Mouse (Mus musculus) midbrain, embryonic 11.5 days (tissue): ENCODE measurements at regions not wholly inside any gene's neighbourhood (a gene's known extent, or its start where the extent isn't known, plus 50 kb on each side); places are given as distances from the start of the nearest gene placed in this dataset.

Experiments used
- ATAC-seq: fragments of 200-750 bp; cut with Nextera tagmentation; 2 replicates; pipeline ENCODE4 v1.8.0; 2017; ENCODE audit warnings: moderate TSS enrichment, moderate library complexity; ENCODE audit not compliant: low FRiP score
- DNase-seq: peaks from one replicate; pipeline ENCODE4 v3.0.0; 2015; ENCODE audit warnings: low spot score; ENCODE audit errors: missing footprints
- H3K27ac ChIP-seq: fragments of 300-500 bp; sonication (generic); 2 replicates; pipeline ENCODE4 v1.5.1; 2014; ENCODE audit warnings: low read depth, low read length
- H3K27me3 ChIP-seq: fragments of 300-500 bp; sonication (generic); 2 replicates; pipeline ENCODE4 v1.6.1; 2014; ENCODE audit warnings: mild to moderate bottlenecking, low read length, moderate library complexity, mixed read lengths; ENCODE audit not compliant: control insufficient read depth, insufficient read depth
- H3K36me3 ChIP-seq: fragments of 300-500 bp; sonication (generic); 2 replicates; pipeline ENCODE4 v1.6.1; 2014; ENCODE audit warnings: mild to moderate bottlenecking, low read length, moderate library complexity, mixed read lengths; ENCODE audit not compliant: control insufficient read depth, insufficient read depth
- H3K4me1 ChIP-seq: fragments of 300-500 bp; sonication (generic); 2 replicates; pipeline ENCODE4 v1.6.1; 2014; ENCODE audit warnings: low read length; ENCODE audit not compliant: control insufficient read depth, insufficient read depth
- H3K4me2 ChIP-seq: fragments of 300-500 bp; sonication (generic); 2 replicates; pipeline ENCODE4 v1.6.1; 2014; ENCODE audit warnings: mild to moderate bottlenecking, moderate library complexity
- H3K4me3 ChIP-seq: fragments of 300-500 bp; sonication (generic); 2 replicates; pipeline ENCODE4 v1.5.1; 2014; ENCODE audit warnings: low read depth, low read length
- H3K9ac ChIP-seq: fragments of 300-500 bp; sonication (generic); 2 replicates; pipeline ENCODE4 v1.6.1; 2014; ENCODE audit warnings: low read length
- H3K9me3 ChIP-seq: fragments of 300-500 bp; sonication (generic); 2 replicates; pipeline ENCODE4 v1.6.1; 2016; ENCODE audit warnings: low read length; ENCODE audit not compliant: control insufficient read depth
- WGBS: fragments of 180-500 bp; shearing (Covaris S2); extraction: QIAGEN DNeasy Blood & Tissue Kit; methylation state at CpG from one replicate; pipeline ENCODE4 v1.1.7; 2014; 5-methylcytosine and 5-hydroxymethylcytosine counted together

DNA sequence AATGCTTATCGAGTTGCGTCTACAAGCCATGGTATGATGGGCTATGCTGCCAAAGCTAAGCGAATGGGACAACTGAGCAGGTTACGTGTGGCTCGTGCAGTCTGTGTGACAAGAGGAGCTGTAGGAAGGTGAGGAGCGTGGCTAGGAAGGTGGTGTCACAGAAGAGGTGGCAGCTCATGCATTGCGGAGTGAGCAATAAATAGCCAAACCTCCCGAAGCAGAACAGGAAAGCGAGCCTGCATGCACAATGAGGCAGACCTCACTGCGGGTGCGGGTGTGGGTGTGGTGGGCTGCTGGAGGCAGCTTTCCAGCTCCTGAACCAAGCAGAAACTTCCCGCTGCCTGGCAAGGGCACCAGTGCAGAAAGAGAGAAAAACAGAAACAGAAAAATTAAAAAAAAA is 181.5 kb downstream of the CK137956 start:
- DNase-seq (no peak), ATAC-seq (no peak)
- Histone ChIP-seq H3K27ac (no peak overlapping the region), H3K9me3 (no peaks in the 10 kb centered on the region), H3K4me1 (no peaks in the 10 kb centered on the region), H3K9ac (no peak overlapping the region), H3K36me3 (no peaks in the 10 kb centered on the region), H3K4me3 (no peak overlapping the region), H3K27me3 (no peaks in the 10 kb centered on the region), H3K4me2 (no peak overlapping the region)
- 82% methylated on average over 12 of the region's 12 CpGs for WGBS

- DNase-seq (no peak), ATAC-seq (no peak)
- Histone ChIP-seq H3K9ac (no peak overlapping the region), H3K27me3 (no peaks in the 10 kb centered on the region), H3K27ac (no peak overlapping the region), H3K36me3 (no peaks in the 10 kb centered on the region), H3K4me3 (no peak overlapping the region), H3K4me2 (no peak overlapping the region), H3K9me3 (no peaks in the 10 kb centered on the region), H3K4me1 (peaks cover 11% of the 10 kb centered on the region)
- 96% methylated on average over 3 of the region's 3 CpGs for WGBS
These were observed 185.0 kb downstream of the CK137956 start for GRCm38 (mm10) chr4:127785786-127786185.

GRCm38 (mm10) chr4:127771966-127772500 is 198.7 kb downstream of the CK137956 start:
- Histone ChIP-seq H3K4me1 (no peaks in the 10 kb centered on the region), H3K27me3 (no peaks in the 10 kb centered on the region), H3K4me3 (no peak overlapping the region), H3K36me3 (no peaks in the 10 kb centered on the region), H3K27ac (no peak overlapping the region), H3K9me3 (no peaks in the 10 kb centered on the region), H3K4me2 (no peak overlapping the region), H3K9ac (no peak overlapping the region)
- peak; percentile 75 for DNase-seq
- WGBS, result 39% methylated on average over 5 of the region's 5 CpGs
- no peak for ATAC-seq

- Histone ChIP-seq H3K4me1 (no peaks in the 10 kb centered on the region), H3K9ac (no peak overlapping the region), H3K27me3 (no peaks in the 10 kb centered on the region), H3K27ac (no peak overlapping the region), H3K4me3 (no peak overlapping the region), H3K4me2 (no peak overlapping the region), H3K36me3 (no peaks in the 10 kb centered on the region), H3K9me3 (no peaks in the 10 kb centered on the region)
- DNase-seq (no peak), ATAC-seq (no peak)
- WGBS, result 89% methylated on average over 5 of the region's 5 CpGs
These were observed 207.0 kb downstream of the CK137956 start for GRCm38 (mm10) chr4:127763736-127764135.

DNA sequence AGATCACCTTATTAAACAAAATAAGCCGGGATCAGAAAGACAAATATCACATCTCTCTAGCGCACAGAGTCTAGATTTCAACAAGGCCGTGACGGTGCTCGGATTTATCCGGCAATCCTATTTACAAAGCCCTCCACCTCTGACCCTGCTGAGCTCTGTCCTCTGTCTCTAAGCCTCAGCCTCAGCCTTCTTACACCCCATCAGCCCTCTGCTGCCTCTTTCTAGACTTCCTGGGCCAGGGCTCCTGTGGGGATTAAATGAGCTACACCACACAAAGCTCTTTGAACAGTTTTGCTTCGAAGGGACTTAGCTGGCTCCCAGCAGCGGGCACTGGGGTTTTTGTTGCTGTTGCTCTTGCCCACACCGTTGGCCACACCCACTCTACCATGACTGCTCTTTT is 211.8 kb downstream of the CK137956 start:
- Histone ChIP-seq H3K9ac (no peak overlapping the region), H3K9me3 (no peaks in the 10 kb centered on the region), H3K4me3 (no peak overlapping the region), H3K27me3 (no peaks in the 10 kb centered on the region), H3K4me1 (no peaks in the 10 kb centered on the region), H3K27ac (no peak overlapping the region), H3K4me2 (no peak overlapping the region), H3K36me3 (no peaks in the 10 kb centered on the region)
- ATAC-seq, result peak; percentile 54; the same call in 1 of the 2 replicates
- WGBS, result 24% methylated on average over 9 of the region's 9 CpGs
- DNase-seq, result peak; percentile 82

DNA sequence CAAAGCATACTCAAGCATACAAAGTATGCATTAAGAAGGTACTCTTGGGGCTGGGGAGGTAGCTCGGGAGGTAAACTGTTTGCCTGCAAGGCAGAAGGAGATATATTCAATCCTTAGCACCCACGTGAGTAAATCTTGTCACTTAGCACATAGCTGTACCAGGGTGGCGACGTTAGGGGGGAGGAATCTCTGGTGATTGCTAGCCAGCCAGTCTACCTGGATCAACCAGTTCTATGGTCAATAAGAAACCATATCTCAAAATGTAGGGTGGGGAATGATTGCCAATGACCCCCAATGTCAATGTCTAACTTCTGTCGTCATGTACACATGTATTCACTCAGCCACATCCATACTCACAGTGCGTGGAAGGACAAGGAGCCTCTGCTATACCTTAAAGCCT is 214.5 kb downstream of the CK137956 start:
- Histone ChIP-seq H3K4me2 (no peak overlapping the region), H3K27ac (no peak overlapping the region), H3K4me3 (no peak overlapping the region), H3K4me1 (no peaks in the 10 kb centered on the region), H3K9me3 (no peaks in the 10 kb centered on the region), H3K27me3 (no peaks in the 10 kb centered on the region), H3K9ac (no peak overlapping the region), H3K36me3 (no peaks in the 10 kb centered on the region)
- no peak for ATAC-seq
- DNase-seq, result no peak
- WGBS, result 92% methylated on average over 6 of the region's 6 CpGs

DNA sequence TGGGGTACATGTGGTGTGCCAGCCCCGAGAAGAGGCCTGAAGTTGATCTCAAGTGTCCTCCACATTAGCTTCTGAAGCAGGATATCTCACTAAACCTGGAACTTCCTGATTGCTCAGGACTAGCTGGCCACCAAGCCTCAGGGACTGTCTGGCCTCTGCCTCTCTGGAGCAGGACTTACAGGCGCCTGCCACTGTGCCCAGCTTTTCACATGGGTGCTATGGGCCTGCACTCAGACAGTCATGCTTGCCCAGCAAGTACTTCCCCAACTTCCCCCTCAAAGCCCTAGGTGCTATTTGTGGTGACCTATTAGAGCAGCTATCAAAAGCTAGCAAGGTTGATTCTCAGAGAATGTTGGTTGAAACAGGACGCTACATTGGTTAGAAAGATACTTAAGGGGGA is 220.0 kb downstream of the CK137956 start:
- H3K36me3 ChIP-seq, result no peaks in the 10 kb centered on the region
- H3K27ac ChIP-seq, result no peak overlapping the region
- H3K4me2 ChIP-seq, result no peak overlapping the region
- DNase-seq (no peak), ATAC-seq (no peak)
- 93% methylated on average over 3 of the region's 3 CpGs for WGBS
- H3K9ac ChIP-seq, result no peak overlapping the region
- H3K27me3 ChIP-seq, result no peaks in the 10 kb centered on the region
- H3K4me3 ChIP-seq, result no peak overlapping the region
- no peaks in the 10 kb centered on the region for H3K4me1 ChIP-seq
- no peaks in the 10 kb centered on the region for H3K9me3 ChIP-seq

- DNase-seq, result no peak
- Histone ChIP-seq H3K27me3 (no peaks in the 10 kb centered on the region), H3K4me3 (no peak overlapping the region), H3K36me3 (no peaks in the 10 kb centered on the region), H3K27ac (no peak overlapping the region), H3K9me3 (no peaks in the 10 kb centered on the region), H3K4me2 (no peak overlapping the region), H3K9ac (no peak overlapping the region), H3K4me1 (no peaks in the 10 kb centered on the region)
- ATAC-seq, result no peak
- 85% methylated on average over 5 of the region's 5 CpGs for WGBS
These were observed 222.9 kb downstream of the CK137956 start for GRCm38 (mm10) chr4:127747876-127748275.

DNA sequence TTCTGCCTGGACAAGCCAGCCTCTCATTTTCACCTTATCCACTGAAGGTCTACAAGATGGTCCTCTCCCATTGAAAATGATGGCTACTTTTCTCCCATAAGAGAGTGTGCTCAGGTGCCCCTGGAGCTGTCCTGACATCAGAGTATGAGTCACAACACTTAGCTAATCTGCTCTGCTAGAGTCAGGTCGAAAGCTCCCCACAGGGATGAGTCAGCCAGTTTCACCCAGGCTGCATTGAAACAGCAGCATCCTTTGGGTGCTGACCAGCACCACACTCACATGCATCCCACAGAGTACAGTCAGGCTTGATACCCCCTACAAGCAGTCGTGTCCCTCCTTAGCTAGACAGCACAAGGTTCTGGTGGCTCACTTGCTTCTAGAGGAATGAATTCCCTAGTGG is 234.0 kb downstream of the CK137956 start:
- no peak overlapping the region for H3K4me3 ChIP-seq
- no peaks in the 10 kb centered on the region for H3K27me3 ChIP-seq
- no peaks in the 10 kb centered on the region for H3K4me1 ChIP-seq
- no peak overlapping the region for H3K27ac ChIP-seq
- no peaks in the 10 kb centered on the region for H3K9me3 ChIP-seq
- H3K4me2 ChIP-seq, result no peak overlapping the region
- DNase-seq, result no peak
- no peak overlapping the region for H3K9ac ChIP-seq
- no peak for ATAC-seq
- WGBS, result 78% methylated on average over 2 of the region's 2 CpGs
- no peaks in the 10 kb centered on the region for H3K36me3 ChIP-seq

DNA sequence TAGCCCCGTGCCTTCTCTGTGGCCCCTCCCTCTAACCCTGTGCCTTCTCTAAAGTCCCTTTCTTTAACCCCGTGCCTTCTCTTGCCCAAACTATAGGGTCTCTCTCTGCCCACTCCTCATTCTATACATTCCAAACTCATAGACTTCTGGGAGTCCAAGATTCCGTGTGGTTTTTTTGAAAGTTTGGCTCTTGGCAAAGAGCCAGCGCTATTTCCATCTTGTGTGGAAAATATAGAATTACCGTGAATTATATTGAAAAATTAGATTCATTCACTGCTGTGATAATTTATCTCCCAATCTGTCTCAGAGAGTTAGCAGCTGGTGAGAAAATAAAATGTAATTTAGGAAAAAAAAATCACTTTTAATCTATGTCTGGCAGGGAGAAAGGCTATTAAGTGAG is 234.6 kb downstream of the CK137956 start:
- Histone ChIP-seq H3K4me1 (no peaks in the 10 kb centered on the region), H3K4me2 (no peak overlapping the region), H3K36me3 (no peaks in the 10 kb centered on the region), H3K9ac (no peak overlapping the region), H3K4me3 (no peak overlapping the region), H3K27ac (no peak overlapping the region), H3K27me3 (no peaks in the 10 kb centered on the region), H3K9me3 (no peaks in the 10 kb centered on the region)
- ATAC-seq, result no peak
- WGBS, result 75% methylated on average over 5 of the region's 5 CpGs
- DNase-seq, result no peak
